Mouse (Mus musculus): ENCODE data around the gene Olfr250. TPM values are rescaled to one million over a fixed set of nuclear protein-coding genes. Genes with fewer than 3 reads are reported as not detected.

Olfr250 gene
- polyA plus RNA-seq, 1 experiment from 2014 or later: not detected

Other genes starting within 250 kb of the Olfr250 start
- gene Olfr890, start 224.4 kb upstream of the Olfr250 start, polyA plus RNA-seq (2014; fragmentation: Nextera tagmentation; extraction: Ambion mirVana): not detected in 2 replicates
- not detected in 2 replicates for gene Olfr891, start 186.1 kb upstream of the Olfr250 start, polyA plus RNA-seq (2014; fragmentation: Nextera tagmentation; extraction: Ambion mirVana)
- gene Olfr893, start 158.5 kb upstream of the Olfr250 start, polyA plus RNA-seq (2014; fragmentation: Nextera tagmentation; extraction: Ambion mirVana): not detected in 2 replicates
- not detected in 2 replicates for gene Olfr894, start 148.8 kb upstream of the Olfr250 start, polyA plus RNA-seq (2014; fragmentation: Nextera tagmentation; extraction: Ambion mirVana)
- not detected in 2 replicates for gene Olfr143, start 114.1 kb upstream of the Olfr250 start, polyA plus RNA-seq (2014; fragmentation: Nextera tagmentation; extraction: Ambion mirVana)
- gene Olfr895, start 99.0 kb upstream of the Olfr250 start, polyA plus RNA-seq (2014; fragmentation: Nextera tagmentation; extraction: Ambion mirVana): not detected in 2 replicates
- not detected in 2 replicates for gene Olfr896-ps1, start 75.8 kb upstream of the Olfr250 start, polyA plus RNA-seq (2014; fragmentation: Nextera tagmentation; extraction: Ambion mirVana)
- gene Olfr25, start 37.8 kb upstream of the Olfr250 start, polyA plus RNA-seq (2014; fragmentation: Nextera tagmentation; extraction: Ambion mirVana): not detected in 2 replicates
- not detected in 2 replicates for gene Olfr898, start 18.5 kb upstream of the Olfr250 start, polyA plus RNA-seq (2014; fragmentation: Nextera tagmentation; extraction: Ambion mirVana)
- not detected in 2 replicates for gene Olfr251, start 10.2 kb downstream of the Olfr250 start, polyA plus RNA-seq (2014; fragmentation: Nextera tagmentation; extraction: Ambion mirVana)
- gene Olfr147, start 34.8 kb downstream of the Olfr250 start, polyA plus RNA-seq (2014; fragmentation: Nextera tagmentation; extraction: Ambion mirVana): not detected in 2 replicates
- gene Olfr901, start 62.6 kb downstream of the Olfr250 start, polyA plus RNA-seq (2014; fragmentation: Nextera tagmentation; extraction: Ambion mirVana): not detected in 2 replicates
- not detected in 2 replicates for gene Olfr902, start 80.8 kb downstream of the Olfr250 start, polyA plus RNA-seq (2014; fragmentation: Nextera tagmentation; extraction: Ambion mirVana)
- gene Olfr904, start 96.2 kb downstream of the Olfr250 start, polyA plus RNA-seq (2014; fragmentation: Nextera tagmentation; extraction: Ambion mirVana): not detected in 2 replicates
- not detected in 2 replicates for gene Olfr905, start 104.2 kb downstream of the Olfr250 start, polyA plus RNA-seq (2014; fragmentation: Nextera tagmentation; extraction: Ambion mirVana)
- not detected in 2 replicates for gene Olfr906, start 120.2 kb downstream of the Olfr250 start, polyA plus RNA-seq (2014; fragmentation: Nextera tagmentation; extraction: Ambion mirVana)
- gene Olfr907, start 128.9 kb downstream of the Olfr250 start, polyA plus RNA-seq (2014; fragmentation: Nextera tagmentation; extraction: Ambion mirVana): not detected in 2 replicates
- not detected in 2 replicates for gene Olfr911-ps1, start 154.7 kb downstream of the Olfr250 start, polyA plus RNA-seq (2014; fragmentation: Nextera tagmentation; extraction: Ambion mirVana)
- gene Olfr910, start 171.0 kb downstream of the Olfr250 start, polyA plus RNA-seq (2014; fragmentation: Nextera tagmentation; extraction: Ambion mirVana): not detected in 2 replicates
- gene Olfr912, start 213.3 kb downstream of the Olfr250 start, polyA plus RNA-seq (2014; fragmentation: Nextera tagmentation; extraction: Ambion mirVana): not detected in 2 replicates
- not detected in 2 replicates for gene Olfr913, start 225.9 kb downstream of the Olfr250 start, polyA plus RNA-seq (2014; fragmentation: Nextera tagmentation; extraction: Ambion mirVana)
- not detected in 2 replicates for gene Olfr914, start 238.2 kb downstream of the Olfr250 start, polyA plus RNA-seq (2014; fragmentation: Nextera tagmentation; extraction: Ambion mirVana)